Mouse (Mus musculus): ENCODE results near the gene Sgip1. TPM values are rescaled to one million over a fixed set of nuclear protein-coding genes. Genes with fewer than 3 reads are reported as not detected.

The Sgip1 gene
- total RNA-seq, 2 experiments from 2014 or later: 264 to 268 TPM

- no peak for DNase-seq (ENCODE audit: low spot score in 2 of 2)
Measured at GRCm38 (mm10) chr4:102833726-102834125, 92.6 kb downstream of the Sgip1 start.

DNA sequence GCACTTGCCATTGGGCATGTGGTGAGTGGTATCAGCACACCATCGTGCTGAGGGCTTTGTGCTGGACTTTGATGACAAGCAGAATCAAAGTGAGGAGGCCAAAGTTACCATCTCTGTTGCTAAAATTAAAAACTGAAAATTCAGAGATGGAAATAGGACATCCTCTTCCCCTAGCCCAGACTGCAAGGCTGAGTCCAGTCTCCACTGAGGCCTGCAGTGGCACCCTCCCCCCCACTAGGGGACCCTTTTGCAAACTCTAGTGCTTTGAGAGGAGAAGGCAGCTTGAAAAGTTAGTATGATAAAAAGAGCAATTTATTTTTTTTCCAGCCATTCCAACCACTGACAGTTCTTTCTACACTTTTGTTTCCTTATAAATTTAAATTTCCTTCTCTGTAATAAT, 93.6 kb downstream of the Sgip1 start:
- DNase-seq (ENCODE audit: low spot score in 2 of 2): no peak

DNA sequence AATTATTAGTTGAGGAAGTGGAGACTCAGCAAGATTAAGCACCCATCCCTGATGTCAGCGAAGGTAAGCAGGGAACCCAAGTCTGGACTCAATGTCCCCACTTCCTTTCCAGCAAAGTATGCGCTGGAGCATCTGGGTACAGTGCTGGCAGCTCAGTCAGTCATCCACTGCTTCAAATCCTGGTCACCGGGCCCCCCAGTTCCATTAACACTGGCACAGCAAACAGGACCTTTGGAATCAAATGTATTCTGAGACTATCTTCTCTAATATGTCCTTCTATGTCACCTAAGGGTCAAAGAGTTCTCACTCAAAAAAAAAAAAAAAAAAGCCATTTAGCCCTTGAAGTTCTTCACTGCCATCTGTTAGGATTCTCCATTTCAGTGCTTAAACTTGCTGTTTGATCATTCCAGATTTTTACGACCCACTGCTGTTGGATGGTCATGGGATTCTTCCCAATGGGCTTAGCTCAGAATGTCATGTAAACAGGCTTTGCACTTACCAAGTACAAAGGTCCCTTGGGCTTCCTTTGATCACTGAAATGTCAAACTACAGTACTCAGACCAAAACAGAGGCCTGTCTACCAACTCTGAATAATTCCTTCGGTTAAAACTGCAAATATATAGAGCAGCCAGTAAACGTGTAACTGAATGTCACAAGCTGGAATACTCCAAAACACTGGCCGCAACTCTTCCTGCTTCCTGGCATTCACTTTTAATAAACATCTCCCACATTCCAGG, 99.1 kb downstream of the Sgip1 start:
- no peak for DNase-seq (ENCODE audit: low spot score in 2 of 2)

- DNase-seq (ENCODE audit: low spot score in 2 of 2): peak; percentile 15 to 36
Measured at GRCm38 (mm10) chr4:102840956-102841729, 100.0 kb downstream of the Sgip1 start.

GRCm38 (mm10) chr4:102850498-102850897, 109.4 kb downstream of the Sgip1 start:
- no peak for DNase-seq (ENCODE audit: low spot score in 2 of 2)

DNA sequence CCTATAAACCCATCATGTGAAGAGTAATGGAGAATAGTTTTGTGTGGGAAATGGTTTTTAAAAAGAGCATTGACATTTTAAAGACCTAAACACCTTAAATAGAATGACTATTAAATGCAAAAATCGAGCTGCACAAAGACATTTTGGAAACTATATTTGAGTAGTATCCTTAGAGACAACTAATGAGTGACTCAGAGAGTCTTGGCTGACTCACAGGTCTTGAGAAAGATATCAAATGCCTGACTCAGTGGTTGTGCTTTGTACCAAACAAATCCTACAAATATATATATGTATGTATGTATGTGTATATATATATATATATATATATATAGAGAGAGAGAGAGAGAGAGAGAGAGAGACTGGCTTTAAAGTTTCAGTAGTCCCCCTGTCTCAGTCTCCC, 110.1 kb downstream of the Sgip1 start:
- DNase-seq (ENCODE audit: low spot score in 2 of 2): no peak

GRCm38 (mm10) chr4:102852290-102852689, 111.2 kb downstream of the Sgip1 start:
- peak; percentile 44 to 52 for DNase-seq (ENCODE audit: low spot score in 2 of 2)

DNA sequence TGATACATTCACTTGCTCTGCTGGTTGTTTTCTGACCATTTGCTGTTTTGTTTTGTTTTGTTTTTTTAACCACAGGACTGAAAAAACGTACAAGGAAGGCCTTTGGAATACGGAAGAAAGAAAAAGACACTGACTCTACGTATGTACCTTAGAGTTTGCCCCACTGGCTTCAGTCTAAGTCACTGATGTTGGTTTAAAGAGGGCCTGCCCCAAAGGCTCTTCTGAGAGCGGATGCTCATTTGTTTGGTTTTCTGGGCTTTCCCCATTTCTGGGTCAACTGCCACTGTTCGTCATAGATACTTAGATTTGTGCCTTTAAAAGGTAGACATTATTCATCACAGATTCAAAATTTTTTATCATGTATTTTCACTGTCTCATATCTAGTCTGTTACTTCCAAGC, 111.7 kb downstream of the Sgip1 start:
- DNase-seq (ENCODE audit: low spot score in 2 of 2): no peak

DNA sequence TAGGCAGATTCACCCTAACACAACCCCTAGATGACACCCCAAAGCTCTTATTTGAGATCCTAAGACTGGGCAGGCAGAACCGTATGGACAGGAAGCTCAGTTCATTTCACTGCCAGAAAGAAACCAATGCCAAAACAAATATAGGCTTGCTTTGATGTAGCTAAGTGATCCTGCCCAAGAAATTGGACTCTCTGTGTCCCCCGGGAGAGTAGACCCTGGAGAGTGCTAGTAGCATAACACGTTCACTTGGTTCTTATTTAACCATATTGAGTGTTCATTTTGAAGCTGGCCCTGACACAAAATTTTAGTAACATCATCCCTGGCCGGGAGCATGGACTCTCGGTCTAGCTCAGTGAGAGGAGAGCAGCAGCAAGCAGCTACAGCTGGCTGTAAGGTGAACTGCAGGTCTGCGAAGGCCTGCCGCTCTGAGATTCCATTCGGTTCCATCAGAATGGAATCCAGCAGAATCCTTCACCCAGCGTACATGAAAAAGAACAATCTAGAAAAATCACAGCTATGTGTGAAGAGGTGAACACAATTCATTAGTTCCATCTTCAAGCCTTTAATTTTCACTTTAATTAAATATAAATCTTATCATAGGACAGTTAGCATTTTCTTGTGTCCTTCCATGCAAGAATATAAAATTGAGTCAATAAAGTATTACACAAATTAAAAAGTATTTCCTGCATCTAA, 112.4 kb downstream of the Sgip1 start:
- DNase-seq (ENCODE audit: low spot score in 2 of 2): no peak

DNA sequence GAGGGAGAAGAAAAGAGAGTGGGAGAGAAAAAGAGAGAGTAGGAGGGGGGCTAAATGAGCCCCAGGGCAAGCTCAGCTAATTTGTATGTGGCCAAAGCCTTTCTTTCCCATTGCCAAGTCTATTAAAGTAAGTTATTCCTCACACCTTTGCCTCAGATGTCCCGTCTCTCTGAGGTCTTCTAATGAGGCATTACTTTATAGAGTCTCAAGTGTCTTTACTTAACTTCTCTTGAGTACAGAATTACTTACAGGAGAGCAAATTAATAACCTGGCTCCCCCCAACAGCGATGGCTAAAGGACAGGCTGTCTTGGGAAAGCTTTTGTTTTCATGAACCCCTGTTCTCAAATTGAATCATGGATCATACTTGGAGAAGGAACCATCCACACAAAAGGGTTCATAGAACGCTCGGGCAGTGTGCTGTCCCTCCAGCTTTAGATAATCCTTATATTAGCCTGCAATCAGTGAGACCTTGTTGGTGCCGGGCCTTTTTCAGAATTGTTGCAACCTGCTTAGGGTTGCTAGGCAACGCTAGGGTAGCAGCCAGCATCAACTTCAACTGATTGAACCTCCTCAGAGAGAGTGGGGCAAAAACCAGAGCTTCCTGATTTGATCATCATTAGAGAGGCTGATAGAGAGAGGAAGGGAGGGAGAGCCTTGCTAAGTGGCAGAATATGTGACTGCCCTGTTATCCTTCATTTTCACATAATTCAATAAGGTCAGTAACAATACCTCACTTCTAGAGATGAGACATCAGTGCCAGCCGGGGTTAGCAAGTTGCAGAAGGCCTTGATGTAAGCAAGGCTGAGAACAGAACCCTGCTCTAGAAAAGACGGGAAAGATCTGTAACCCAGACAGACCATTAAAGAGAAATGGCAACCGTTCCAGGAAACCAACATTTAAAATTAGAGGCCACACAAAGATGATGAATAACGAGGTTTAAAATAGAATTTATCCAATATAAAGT, 114.1 kb downstream of the Sgip1 start:
- no peak for DNase-seq (ENCODE audit: low spot score in 2 of 2)

DNA sequence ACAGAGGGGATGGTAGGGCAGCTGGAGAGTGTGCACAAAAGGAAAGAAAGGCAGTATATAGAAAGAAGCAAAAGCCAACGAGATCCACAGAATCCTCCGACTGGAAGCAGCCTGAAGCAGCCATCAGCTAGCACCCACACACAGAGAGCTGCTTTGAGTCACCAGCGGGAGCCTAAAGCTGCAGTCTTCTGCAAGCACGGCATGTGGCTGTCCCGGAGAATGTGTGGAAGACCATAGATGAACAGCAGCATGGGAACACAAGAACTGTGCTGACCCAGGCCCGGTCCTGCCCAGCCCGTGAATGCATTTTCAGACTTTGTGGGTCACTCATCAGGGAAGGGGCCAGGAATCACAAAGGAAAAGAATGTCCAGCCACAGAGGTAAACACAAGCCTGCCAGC, 115.0 kb downstream of the Sgip1 start:
- DNase-seq (ENCODE audit: low spot score in 2 of 2): peak; percentile 50 to 53

GRCm38 (mm10) chr4:102859259-102860194, 118.4 kb downstream of the Sgip1 start:
- DNase-seq (ENCODE audit: low spot score in 2 of 2): no peak

DNA sequence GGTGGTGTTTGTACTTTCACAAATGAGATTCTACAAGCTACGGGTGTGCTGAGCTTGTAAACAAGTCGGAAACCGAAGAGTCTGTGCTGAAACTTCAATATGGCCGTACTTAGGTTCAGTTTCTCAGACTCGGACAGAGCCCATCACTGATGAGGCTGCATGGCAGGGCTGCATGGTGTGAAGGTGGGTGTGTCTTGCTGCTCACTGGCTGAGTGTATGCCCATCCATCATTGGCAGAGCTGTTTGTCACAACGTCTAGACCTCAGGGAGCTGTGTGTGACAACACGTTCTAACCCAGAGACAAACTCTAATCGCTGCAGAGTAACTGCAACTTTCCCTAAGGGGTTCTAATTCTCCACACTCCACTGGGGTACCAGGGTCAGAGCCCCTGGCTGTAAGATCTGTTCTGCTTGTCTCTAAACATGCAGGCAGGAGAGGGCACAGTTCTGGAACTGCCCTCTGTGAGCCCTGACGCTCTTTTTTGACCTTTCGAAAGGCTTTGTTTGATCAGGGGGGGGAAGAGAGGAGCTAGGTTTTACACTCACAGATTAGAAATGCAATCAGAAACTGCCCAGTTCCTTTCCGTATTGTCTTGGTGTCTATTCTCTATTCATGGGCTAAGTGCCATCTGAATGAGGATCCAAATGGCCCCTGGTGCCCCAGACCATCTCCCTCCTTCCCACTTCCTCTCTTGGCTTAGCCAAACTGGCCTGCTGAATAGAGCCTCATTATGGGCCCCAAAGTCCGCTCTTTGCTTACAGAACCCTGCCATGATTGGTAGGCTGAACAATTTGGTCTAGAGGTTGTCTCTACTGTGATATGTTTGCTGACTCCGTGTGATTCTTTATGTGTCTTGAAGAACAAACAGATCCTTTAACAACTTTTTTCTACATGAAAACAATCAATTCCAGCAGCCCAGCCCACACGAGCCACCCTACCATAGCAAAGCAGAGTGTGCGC, 121.9 kb downstream of the Sgip1 start:
- no peak for DNase-seq (ENCODE audit: low spot score in 2 of 2)

GRCm38 (mm10) chr4:102866531-102866930, 125.4 kb downstream of the Sgip1 start:
- no peak for DNase-seq (ENCODE audit: low spot score in 2 of 2)

DNA sequence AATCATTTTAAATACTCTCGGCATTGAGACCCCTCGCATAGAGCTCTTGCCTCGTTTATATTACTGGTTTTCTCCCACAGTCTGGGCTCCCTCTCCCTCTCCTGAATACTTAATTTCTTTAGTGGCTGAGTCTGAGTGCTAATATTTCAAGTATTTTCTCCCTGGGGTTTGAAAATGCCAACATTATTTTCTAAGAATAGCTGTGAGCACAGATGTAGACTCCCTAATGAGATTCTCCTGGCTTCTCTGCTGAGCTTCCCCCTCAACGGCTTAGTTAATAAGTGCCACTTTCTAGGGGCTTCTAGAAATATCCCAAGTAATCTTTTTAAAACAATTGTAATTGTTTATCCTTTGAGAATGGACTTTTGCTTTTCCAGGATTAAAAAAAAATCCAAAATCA, 130.2 kb downstream of the Sgip1 start:
- DNase-seq (ENCODE audit: low spot score in 2 of 2): no peak

GRCm38 (mm10) chr4:102883142-102883541, 142.0 kb downstream of the Sgip1 start:
- DNase-seq (ENCODE audit: low spot score in 2 of 2): no peak

GRCm38 (mm10) chr4:102884228-102884627, 143.1 kb downstream of the Sgip1 start:
- no peak for DNase-seq (ENCODE audit: low spot score in 2 of 2)

DNA sequence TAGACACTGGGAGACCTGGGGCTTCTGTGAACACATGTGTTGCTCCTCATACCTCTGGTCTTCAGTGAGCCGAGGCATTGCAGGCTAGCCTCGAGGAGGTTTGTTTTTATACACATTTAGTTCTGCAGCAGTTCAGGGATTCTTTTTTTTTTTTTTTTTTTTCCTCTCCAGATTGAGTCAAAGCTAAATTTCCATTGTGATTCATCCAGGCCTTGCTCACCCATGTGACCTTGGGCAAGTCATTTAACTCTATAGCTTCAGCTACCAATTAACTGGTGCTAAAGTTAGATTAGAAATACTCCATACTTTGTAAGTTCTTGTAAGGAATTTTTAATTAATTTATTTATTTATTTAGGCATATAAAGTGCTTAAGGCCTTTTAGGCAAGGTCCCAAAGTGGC, 145.4 kb downstream of the Sgip1 start:
- no peak for DNase-seq (ENCODE audit: low spot score in 2 of 2)

GRCm38 (mm10) chr4:102886902-102887301, 145.8 kb downstream of the Sgip1 start:
- no peak for DNase-seq (ENCODE audit: low spot score in 2 of 2)

Measured in left cerebral cortex, adult 18-20 months (tissue).